11 mouse cellular contexts compared by ENCODE assay signal in the genomic region with DNA sequence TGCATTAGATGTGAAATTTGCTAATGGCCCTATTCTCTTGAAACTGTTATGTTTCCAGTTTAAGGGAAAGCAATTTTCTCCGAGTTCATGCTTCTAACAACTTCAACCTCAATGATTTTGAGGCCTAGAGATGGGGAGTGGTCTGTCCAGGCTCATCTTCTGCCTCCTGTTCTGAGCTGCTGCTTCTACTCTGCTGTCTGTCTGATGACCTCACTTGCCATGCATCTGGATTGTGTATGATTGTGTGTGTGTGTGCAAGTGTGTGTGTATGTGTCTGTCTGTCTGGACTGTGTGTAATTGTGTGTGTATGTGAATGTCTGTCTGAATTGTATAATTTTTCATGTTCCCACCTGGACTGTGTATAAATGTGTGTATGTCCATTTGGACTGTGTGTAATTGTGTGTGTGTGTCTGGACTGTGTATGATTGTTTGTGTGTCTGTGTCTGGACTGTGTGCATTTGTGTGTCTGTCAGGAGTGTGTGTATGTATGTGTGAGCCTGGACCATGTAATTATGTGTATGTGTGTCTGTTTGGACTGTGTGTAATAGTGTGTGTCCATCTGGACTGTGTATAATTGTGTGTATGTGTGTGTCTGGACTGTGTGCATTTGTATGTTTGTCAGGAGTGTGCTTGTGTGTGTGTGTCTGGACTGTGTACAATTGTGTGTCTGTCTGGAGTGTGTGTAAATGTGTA. TPM values are rescaled to one million over a fixed set of nuclear protein-coding genes. Genes with fewer than 3 reads are reported as not detected.
DNase-seq lines count a peak whose midpoint lies in the region; ATAC-seq and TF ChIP-seq lines count a peak whose summit lies in the region.
"Had no signal": no experiment of that assay in that cellular context is flagged by ENCODE, and none has a peak within 500 bp of the region (broad histone marks: within the 10 kb centered on the region; RNA-seq: fewer than 3 reads in every experiment).

No protein-coding gene starts in this region.

- DNase-seq in heart, adult 11 months, result peak; percentile 43
- DNase-seq in heart, postnatal 14 days, result no peak
- no peak for DNase-seq in midbrain, embryonic 11.5 days (ENCODE audit: low spot score, missing footprints)
- no peak for DNase-seq in midbrain, postnatal 0 days (ENCODE audit: low spot score)
- no peak for DNase-seq in limb, embryonic 14.5 days (ENCODE audit: low spot score)
- no peak for DNase-seq in cerebellum, adult 9-10 months
- DNase-seq in layer of hippocampus, adult 11-12 months (ENCODE audit: low spot score), result no peak
- DNase-seq: kidney, postnatal 14 days; right cerebral cortex, postnatal 14 days had no signal

- TF ChIP-seq POLR2A in limb, embryonic 14.5 days (IDR thresholded peaks at IDR 0.05; ENCODE audit: borderline replicate concordance, extremely low read depth, insufficient read depth, insufficient read length), result no peak

- no peaks in the 10 kb centered on the region for H3K9me3 ChIP-seq in midbrain, embryonic 11.5 days (ENCODE audit: control insufficient read depth, low read length)
- H3K9me3 ChIP-seq in midbrain, postnatal 0 days (ENCODE audit: low read length), result no peaks in the 10 kb centered on the region
- H3K9me3 ChIP-seq in limb, embryonic 14.5 days (ENCODE audit: control insufficient read depth, low read length), result no peaks in the 10 kb centered on the region
- H3K9me3 ChIP-seq in stomach, embryonic 16.5 days (replicated peaks; ENCODE audit: control insufficient read depth, low read length), result no peaks in the 10 kb centered on the region
- H3K9me3 ChIP-seq: neural tube, embryonic 13.5 days had no signal

- no peaks in the 10 kb centered on the region for H3K27me3 ChIP-seq in midbrain, embryonic 11.5 days (ENCODE audit: control insufficient read depth, insufficient read depth, low read length)
- no peaks in the 10 kb centered on the region for H3K27me3 ChIP-seq in midbrain, postnatal 0 days (ENCODE audit: insufficient read depth, low read length)
- no peaks in the 10 kb centered on the region for H3K27me3 ChIP-seq in limb, embryonic 14.5 days (ENCODE audit: control insufficient read depth, insufficient read depth, low read length)
- H3K27me3 ChIP-seq in stomach, embryonic 16.5 days (ENCODE audit: control insufficient read depth, insufficient read depth, low read length), result no peaks in the 10 kb centered on the region
- H3K27me3 ChIP-seq: neural tube, embryonic 13.5 days had no signal

- peak; percentile 24; the same call in 1 of the 2 replicates for ATAC-seq in midbrain, embryonic 11.5 days (ENCODE audit: low FRiP score)
- ATAC-seq in midbrain, postnatal 0 days (ENCODE audit: low FRiP score), result no peak
- ATAC-seq in limb, embryonic 14.5 days (ENCODE audit: low FRiP score, low read depth), result no peak
- peak; percentile 73; the same call in 1 of the 2 replicates for ATAC-seq in stomach, embryonic 16.5 days (ENCODE audit: insufficient read depth, low FRiP score)

- H3K36me3 ChIP-seq in midbrain, embryonic 11.5 days (ENCODE audit: control insufficient read depth, insufficient read depth, low read length), result no peaks in the 10 kb centered on the region
- no peaks in the 10 kb centered on the region for H3K36me3 ChIP-seq in midbrain, postnatal 0 days (ENCODE audit: insufficient read depth, low read length)
- 0 out of 2 replicates have a peak, but pooled peaks cover 5% of the 10 kb centered on the region for H3K36me3 ChIP-seq in limb, embryonic 14.5 days (ENCODE audit: control insufficient read depth, insufficient read depth, low read length)
- no peaks in the 10 kb centered on the region for H3K36me3 ChIP-seq in stomach, embryonic 16.5 days (ENCODE audit: control insufficient read depth, insufficient read depth, low read length)

- H3K9ac ChIP-seq in midbrain, embryonic 11.5 days (ENCODE audit: low read length), result no peak overlapping the region
- no peak overlapping the region for H3K9ac ChIP-seq in midbrain, postnatal 0 days (replicated peaks; ENCODE audit: low read length, poor library complexity, severe bottlenecking)
- no peak overlapping the region for H3K9ac ChIP-seq in limb, embryonic 14.5 days (ENCODE audit: low read depth, low read length, severe bottlenecking)
- H3K9ac ChIP-seq in stomach, embryonic 16.5 days (ENCODE audit: low read length), result no peak overlapping the region
- H3K9ac ChIP-seq: neural tube, embryonic 13.5 days had no signal

- intact Hi-C loops in heart, postnatal 14 days (cut with DNase I), result loop anchor here (10.0 kb wide), 1 partner anchor 88 kb away; no protein-coding TSS in a partner anchor

- no peak overlapping the region for H3K27ac ChIP-seq in midbrain, embryonic 11.5 days (ENCODE audit: low read depth, low read length)
- no peak overlapping the region for H3K27ac ChIP-seq in midbrain, postnatal 0 days (ENCODE audit: low read depth, low read length)
- 0 out of 2 replicates have a peak overlapping the region, but pooled peaks have one; percentile 38 for H3K27ac ChIP-seq in limb, embryonic 14.5 days (replicated peaks; ENCODE audit: low read depth, low read length)
- H3K27ac ChIP-seq in stomach, embryonic 16.5 days (ENCODE audit: low read length), result peak overlapping the region; percentile 89
- H3K27ac ChIP-seq: neural tube, embryonic 13.5 days had no signal

- no peak overlapping the region for H3K4me3 ChIP-seq in midbrain, embryonic 11.5 days (ENCODE audit: low read depth, low read length)
- no peak overlapping the region for H3K4me3 ChIP-seq in midbrain, postnatal 0 days (ENCODE audit: low read depth, low read length)
- H3K4me3 ChIP-seq in limb, embryonic 14.5 days (replicated peaks; ENCODE audit: low read length), result no peak overlapping the region
- no peak overlapping the region for H3K4me3 ChIP-seq in stomach, embryonic 16.5 days (replicated peaks; ENCODE audit: low read length)
- H3K4me3 ChIP-seq: neural tube, embryonic 13.5 days had no signal

- no peak overlapping the region for H3K4me2 ChIP-seq in midbrain, embryonic 11.5 days
- H3K4me2 ChIP-seq in midbrain, postnatal 0 days (ENCODE audit: low read depth, low read length, poor library complexity, severe bottlenecking), result no peak overlapping the region
- no peak overlapping the region for H3K4me2 ChIP-seq in limb, embryonic 14.5 days (replicated peaks; ENCODE audit: low read depth, low read length, severe bottlenecking)
- peak overlapping the region; percentile 12; the same call in 1 of the 2 replicates for H3K4me2 ChIP-seq in stomach, embryonic 16.5 days (ENCODE audit: low read depth, low read length)
- H3K4me2 ChIP-seq: neural tube, embryonic 13.5 days had no signal

- no peak for TF ChIP-seq CTCF in midbrain, postnatal 0 days (IDR thresholded peaks at IDR 0.05)

- no peaks in the 10 kb centered on the region for H3K4me1 ChIP-seq in midbrain, embryonic 11.5 days (ENCODE audit: control insufficient read depth, insufficient read depth, low read length)
- no peaks in the 10 kb centered on the region for H3K4me1 ChIP-seq in midbrain, postnatal 0 days (ENCODE audit: insufficient read depth, low read length)
- peaks cover 11% of the 10 kb centered on the region for H3K4me1 ChIP-seq in limb, embryonic 14.5 days (ENCODE audit: control insufficient read depth, insufficient read depth, low read length)
- peaks cover 16% of the 10 kb centered on the region for H3K4me1 ChIP-seq in stomach, embryonic 16.5 days (ENCODE audit: control insufficient read depth, insufficient read depth, low read length)
- H3K4me1 ChIP-seq: neural tube, embryonic 13.5 days had no signal

- 50% methylated on average over 1 of the region's 1 CpGs for WGBS in midbrain, embryonic 11.5 days
- 64% methylated on average over 1 of the region's 1 CpGs for WGBS in midbrain, postnatal 0 days
- WGBS in limb, embryonic 14.5 days, result 29% methylated on average over 1 of the region's 1 CpGs
- WGBS in stomach, embryonic 16.5 days, result 34% methylated on average over 1 of the region's 1 CpGs

RNA-seq across cellular contexts. Expression of a gene that starts 51.5 kb away (rescaled TPM):
- total RNA-seq in heart, postnatal 14 days (2021), result 1 to 10 TPM in 1 of 2 experiments, under 1 TPM in 1; 0.88 to 1.1 TPM
- polyA plus RNA-seq in midbrain, embryonic 11.5 days (2014; fragmentation: Nextera tagmentation; extraction: Ambion mirVana), result 24.8 and 28.4 TPM in 2 replicates
- 3.4 and 3.7 TPM in 2 replicates for total RNA-seq in midbrain, postnatal 0 days (2014; rRNA removed)
- 2.2 and 2.4 TPM in 2 replicates for polyA plus RNA-seq in midbrain, postnatal 0 days (2015; fragmentation: Nextera tagmentation; extraction: Ambion mirVana)
- 3.1 and 4.4 TPM in 2 replicates for polyA plus RNA-seq in limb, embryonic 14.5 days (2012; rRNA removed)
- 11.5 and 12.1 TPM in 2 replicates for polyA plus RNA-seq in limb, embryonic 14.5 days (2014; fragmentation: Nextera tagmentation; extraction: Ambion mirVana)
- polyA plus RNA-seq in stomach, embryonic 16.5 days (2015; fragmentation: Nextera tagmentation; extraction: Ambion mirVana), result 9.2 and 10.6 TPM in 2 replicates

RNA-seq across cellular contexts. Expression of a gene that starts 51.7 kb away (rescaled TPM):
- total RNA-seq in heart, postnatal 14 days (2021), result 10 to 100 TPM; 36.6 to 39.2 TPM
- polyA plus RNA-seq in midbrain, embryonic 11.5 days (2014; fragmentation: Nextera tagmentation; extraction: Ambion mirVana), result 19.4 and 19.6 TPM in 2 replicates
- 20.1 and 22.1 TPM in 2 replicates for total RNA-seq in midbrain, postnatal 0 days (2014; rRNA removed)
- polyA plus RNA-seq in midbrain, postnatal 0 days (2015; fragmentation: Nextera tagmentation; extraction: Ambion mirVana), result 12.8 and 14.3 TPM in 2 replicates
- 26.6 and 27.0 TPM in 2 replicates for polyA plus RNA-seq in limb, embryonic 14.5 days (2012; rRNA removed)
- 26.3 and 28.6 TPM in 2 replicates for polyA plus RNA-seq in limb, embryonic 14.5 days (2014; fragmentation: Nextera tagmentation; extraction: Ambion mirVana)
- polyA plus RNA-seq in stomach, embryonic 16.5 days (2015; fragmentation: Nextera tagmentation; extraction: Ambion mirVana), result 24.3 and 24.7 TPM in 2 replicates

Comparison
In these comparisons a context has a peak if more than half of its experiments do, and no peak if none do; other contexts are left out.
1. ATAC-seq: peak in midbrain, embryonic 11.5 days (single experiment) and stomach, embryonic 16.5 days (single experiment); none in midbrain, postnatal 0 days (single experiment) and limb, embryonic 14.5 days (single experiment).
2. H3K27ac ChIP-seq: peak in limb, embryonic 14.5 days (single experiment) and stomach, embryonic 16.5 days (single experiment); none in midbrain, embryonic 11.5 days (single experiment) and midbrain, postnatal 0 days (single experiment).